Mouse (Mus musculus): ENCODE results near the gene Cxcl12.

- no peak for TF ChIP-seq CTCF (IDR thresholded peaks at IDR 0.05; ENCODE audit: borderline replicate concordance, insufficient read depth, low read depth, low read length)
- TF ChIP-seq POLR2A (IDR thresholded peaks at IDR 0.05; ENCODE audit: borderline replicate concordance, insufficient read depth, low read length), result no peak
Observed at GRCm38 (mm10) chr6:117151484-117152149, 16.7 kb upstream of the Cxcl12 start.
